Mouse (Mus musculus): ENCODE measurements at regions not wholly inside any gene's neighbourhood (a gene's known extent, or its start where the extent isn't known, plus 50 kb on each side); places are given as distances from the start of the nearest gene placed in this dataset.

DNA sequence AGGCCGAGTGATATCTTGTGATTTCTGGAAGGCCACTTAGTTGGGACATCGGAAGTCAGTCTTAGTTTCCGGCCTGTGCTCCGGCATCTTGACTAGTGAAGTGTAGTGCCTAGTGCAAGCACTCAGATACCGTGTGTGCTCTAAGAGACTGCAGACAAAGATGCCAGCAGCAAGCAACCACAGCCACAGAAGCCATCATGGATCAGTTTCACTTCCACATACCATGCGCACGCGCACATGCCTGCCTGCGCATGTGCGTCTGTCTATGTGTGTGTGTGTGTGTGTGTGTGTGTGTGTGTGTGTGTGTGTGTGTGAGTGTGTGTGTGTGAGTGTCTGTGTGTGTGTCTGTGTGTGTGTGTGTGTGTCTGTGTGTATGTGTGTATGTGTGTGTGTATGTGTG is 177.4 kb downstream of the Irs2 start:
- no peak for DNase-seq (ENCODE audit: inconsistent age in 2 of 2, low spot score in 1 of 2)

DNA sequence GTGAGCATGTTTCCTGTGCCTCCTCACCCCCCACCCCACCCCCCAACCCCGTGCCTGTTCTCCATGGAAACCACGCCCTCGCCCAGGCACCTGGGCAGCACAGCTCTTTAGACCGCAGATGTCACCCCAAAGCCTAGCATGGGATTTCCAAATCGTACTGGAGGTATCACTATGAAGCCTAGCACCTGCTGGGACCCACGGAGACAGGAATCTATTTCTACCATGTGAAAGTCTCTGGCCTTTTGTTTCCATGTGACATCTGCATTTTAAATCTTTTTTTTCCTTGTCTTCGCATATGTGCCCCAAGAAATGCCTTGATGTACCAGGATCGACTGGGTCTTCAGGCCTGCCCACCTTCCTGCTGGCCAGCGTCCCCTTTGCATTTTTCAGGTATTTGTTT is 179.7 kb downstream of the Irs2 start:
- DNase-seq (ENCODE audit: inconsistent age in 2 of 2, low spot score in 1 of 2), result no peak

- peak; percentile 17 to 39 for DNase-seq (ENCODE audit: inconsistent age in 2 of 2, low spot score in 1 of 2)
These were observed 180.7 kb downstream of the Irs2 start for GRCm38 (mm10) chr8:10827560-10827959.

GRCm38 (mm10) chr8:10825981-10826380 is 182.3 kb downstream of the Irs2 start:
- DNase-seq (ENCODE audit: inconsistent age in 2 of 2, low spot score in 1 of 2), result no peak

DNA sequence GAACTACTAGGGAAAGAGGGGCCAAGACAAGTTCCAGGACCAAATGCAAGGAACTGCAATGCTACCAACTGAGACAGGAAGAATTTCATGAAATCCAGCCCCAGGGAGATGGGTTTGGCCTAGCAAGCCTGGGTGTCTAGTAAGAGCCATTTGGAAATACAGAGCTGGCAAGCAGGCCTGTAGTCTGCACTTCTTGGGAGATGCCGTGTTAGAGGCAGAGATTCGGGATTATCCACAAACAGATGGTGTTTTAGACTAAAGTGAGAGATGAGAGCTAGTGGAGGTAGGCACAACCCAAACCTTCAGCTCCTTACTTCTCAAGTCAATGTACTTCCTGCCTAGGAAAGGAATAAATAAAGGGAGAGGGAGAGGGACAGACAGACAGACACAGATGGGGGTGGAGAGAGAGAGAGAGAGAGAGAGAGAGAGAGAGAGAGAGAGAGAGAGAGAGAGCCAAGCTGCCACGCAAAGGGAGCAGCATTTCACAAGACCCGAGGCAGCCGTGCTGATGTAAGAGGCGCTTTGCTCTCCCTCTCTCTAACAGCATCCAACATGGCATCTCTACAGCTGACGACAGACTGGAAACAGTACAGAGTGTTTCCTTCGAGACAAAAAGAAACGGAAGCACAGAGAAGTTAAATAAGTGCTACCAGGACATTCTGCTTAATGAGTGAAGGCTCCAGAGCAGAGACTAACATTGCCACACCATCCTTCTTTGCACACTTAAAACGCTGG is 182.9 kb downstream of the Irs2 start:
- DNase-seq (ENCODE audit: inconsistent age in 2 of 2, low spot score in 1 of 2), result no peak

- peak in 1 of 2 experiments; percentile 41 for DNase-seq (ENCODE audit: inconsistent age in 2 of 2, low spot score in 1 of 2)
These were observed 186.4 kb downstream of the Irs2 start for GRCm38 (mm10) chr8:10821901-10822300.

DNA sequence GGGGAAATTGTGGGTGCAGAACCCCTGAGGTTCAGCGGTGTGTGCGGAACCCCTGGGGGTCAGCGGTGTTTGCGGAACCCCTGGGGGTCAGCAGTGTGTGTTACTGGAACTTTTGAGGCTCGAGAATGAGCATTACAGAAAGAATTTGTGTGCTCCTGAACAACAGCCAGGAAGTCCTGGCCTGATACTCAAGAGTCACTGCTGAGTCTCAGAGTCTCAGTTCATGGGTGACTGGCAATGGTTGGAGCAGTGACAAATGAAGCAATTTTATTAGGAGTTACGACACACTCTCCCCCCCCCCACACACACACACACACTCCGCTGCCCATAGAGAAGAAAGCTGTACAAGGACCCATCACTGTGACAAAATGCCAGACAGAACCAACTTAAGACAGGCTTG is 193.8 kb downstream of the Irs2 start:
- no peak for DNase-seq (ENCODE audit: inconsistent age in 2 of 2, low spot score in 1 of 2)

DNA sequence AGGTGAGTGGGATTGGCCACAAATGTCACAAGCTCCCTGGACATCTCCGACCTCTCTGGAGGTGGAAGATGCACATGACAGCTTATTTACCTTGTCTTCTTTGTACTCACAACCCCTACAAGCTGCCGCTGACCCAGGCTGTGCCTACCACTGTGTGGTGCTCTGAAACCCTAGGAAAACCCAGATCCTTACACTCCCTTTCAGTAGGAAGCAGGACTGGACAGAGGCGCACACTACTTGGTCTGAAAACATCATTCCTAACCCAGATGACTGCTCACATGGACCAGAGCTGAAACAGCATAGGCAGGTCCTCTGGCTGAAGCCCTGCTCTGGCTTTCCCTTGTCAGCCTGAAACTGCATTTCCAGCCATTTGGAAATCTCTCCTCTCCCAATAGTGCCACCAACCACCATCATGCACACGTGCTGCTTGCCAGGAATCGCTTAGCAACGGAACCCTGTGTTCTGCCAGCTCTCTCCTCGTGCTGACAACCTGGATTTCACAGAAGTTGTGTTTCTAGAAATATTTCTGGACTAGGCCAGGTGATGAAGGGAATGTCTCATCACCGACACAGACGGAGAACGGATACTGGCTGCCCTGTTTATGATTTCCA is 196.1 kb downstream of the Irs2 start:
- peak in 1 of 2 experiments; percentile 45 for DNase-seq (ENCODE audit: inconsistent age in 2 of 2, low spot score in 1 of 2)

GRCm38 (mm10) chr8:10807040-10807439 is 201.2 kb downstream of the Irs2 start:
- no peak for DNase-seq (ENCODE audit: inconsistent age in 2 of 2, low spot score in 1 of 2)

- DNase-seq (ENCODE audit: inconsistent age in 2 of 2, low spot score in 1 of 2), result no peak
These were observed 202.7 kb downstream of the Irs2 start for GRCm38 (mm10) chr8:10805405-10806151.

DNA sequence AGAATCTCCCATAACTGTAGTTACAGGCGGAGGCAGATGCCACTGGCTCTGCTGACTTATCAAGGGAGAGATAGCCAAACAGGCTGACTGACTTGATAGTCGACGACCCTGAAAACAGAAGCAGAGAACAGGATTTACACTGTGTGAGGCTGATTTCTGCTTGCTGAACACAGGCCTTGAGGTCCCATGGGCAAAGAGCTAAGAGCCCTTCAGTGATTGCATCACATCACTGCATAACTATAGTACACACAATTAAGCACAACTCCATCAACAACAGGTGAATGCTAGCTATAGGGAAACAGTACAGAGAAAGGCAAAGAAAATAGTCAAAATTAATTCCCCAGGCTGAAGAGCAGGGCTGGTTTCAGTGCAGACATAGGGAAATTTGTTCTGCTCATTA is 203.3 kb downstream of the Irs2 start:
- DNase-seq (ENCODE audit: inconsistent age in 2 of 2, low spot score in 1 of 2), result peak in 1 of 2 experiments; percentile 50

DNA sequence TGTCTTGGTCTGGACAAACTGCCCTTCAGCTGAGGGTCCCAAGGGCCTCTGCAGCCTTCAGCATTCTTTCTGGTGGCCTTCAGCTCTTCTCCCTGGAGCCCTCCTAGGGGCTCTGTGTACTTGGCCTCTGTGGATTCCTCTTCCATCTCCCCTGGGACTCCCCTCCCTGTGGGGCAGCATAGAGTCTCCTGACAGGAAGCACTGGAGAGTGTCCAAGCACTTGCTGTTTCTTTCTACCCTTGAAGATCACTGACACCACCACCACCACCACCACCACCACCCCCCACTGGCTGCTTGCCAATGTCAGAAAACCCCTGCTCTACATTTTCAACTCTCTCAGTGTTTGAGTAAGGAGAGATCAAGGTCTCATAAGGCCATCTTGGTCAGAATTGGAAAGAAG is 206.3 kb downstream of the Irs2 start:
- DNase-seq (ENCODE audit: inconsistent age in 2 of 2, low spot score in 1 of 2), result peak in 1 of 2 experiments; percentile 44

DNA sequence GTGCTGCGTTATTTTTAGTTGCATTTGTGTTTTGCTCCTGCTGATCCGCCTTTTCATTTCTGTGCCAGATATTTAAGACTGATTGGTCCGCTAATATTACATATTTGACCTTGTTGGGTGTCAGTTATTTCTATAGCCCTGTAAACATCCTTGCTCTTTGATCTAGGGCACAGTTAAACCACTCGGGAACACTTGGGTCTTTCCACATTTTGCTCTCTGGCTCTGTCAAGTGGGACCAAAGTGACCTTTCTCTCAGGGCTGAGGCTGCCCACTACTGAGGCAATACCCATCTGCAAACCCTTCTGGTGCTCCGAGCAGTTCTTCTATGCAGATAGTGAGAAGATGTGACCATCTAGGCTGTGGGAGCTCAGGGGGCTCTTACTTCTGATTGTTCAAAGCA is 206.7 kb downstream of the Irs2 start:
- DNase-seq (ENCODE audit: inconsistent age in 2 of 2, low spot score in 1 of 2), result peak in 1 of 2 experiments; percentile 57

- DNase-seq (ENCODE audit: inconsistent age in 2 of 2, low spot score in 1 of 2), result no peak
These were observed 209.8 kb downstream of the Irs2 start for GRCm38 (mm10) chr8:10798444-10798843.

DNA sequence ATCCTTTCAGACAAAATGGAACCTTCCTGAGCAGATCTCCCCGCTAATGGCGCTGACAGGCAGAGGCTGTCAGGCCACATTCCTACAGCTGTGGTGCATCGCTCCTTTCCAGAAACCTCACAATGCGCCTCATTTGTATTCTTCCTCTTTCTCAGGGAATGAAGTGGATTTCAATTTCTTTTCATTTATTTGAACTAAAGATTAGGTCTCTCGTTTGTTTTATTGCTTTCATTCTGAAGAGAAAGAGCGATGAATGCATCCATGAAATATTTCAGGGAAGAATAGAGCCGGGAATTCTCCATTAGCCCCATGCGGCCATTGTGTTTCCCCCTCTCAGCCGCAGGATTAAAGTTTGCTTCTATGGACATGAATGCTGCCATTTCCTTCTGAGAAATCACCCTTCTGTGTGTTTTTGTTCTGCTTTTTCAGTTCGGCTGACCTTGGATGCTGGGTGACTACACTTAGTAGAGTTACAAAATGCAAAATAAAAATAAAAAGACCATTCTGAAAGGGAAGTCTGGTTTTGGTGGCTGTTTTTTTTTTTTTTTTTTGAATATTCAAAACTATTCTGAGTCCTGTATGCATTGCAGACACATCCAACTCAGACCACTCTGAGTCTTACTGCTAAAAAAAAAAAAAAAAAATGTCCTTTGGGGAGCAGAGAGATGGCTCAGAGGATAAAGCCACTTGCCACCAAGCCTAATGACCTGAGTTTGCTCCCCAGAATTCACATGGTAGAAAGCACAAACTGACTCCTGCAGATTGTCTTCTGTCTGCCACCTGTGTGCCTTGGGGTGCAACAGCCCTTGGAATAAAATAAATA is 213.7 kb downstream of the Irs2 start:
- DNase-seq (ENCODE audit: inconsistent age in 2 of 2, low spot score in 1 of 2), result peak in 1 of 2 experiments; percentile 53

- no peak for DNase-seq (ENCODE audit: inconsistent age in 2 of 2, low spot score in 1 of 2)
These were observed 214.4 kb downstream of the Irs2 start for GRCm38 (mm10) chr8:10793670-10794366.

DNA sequence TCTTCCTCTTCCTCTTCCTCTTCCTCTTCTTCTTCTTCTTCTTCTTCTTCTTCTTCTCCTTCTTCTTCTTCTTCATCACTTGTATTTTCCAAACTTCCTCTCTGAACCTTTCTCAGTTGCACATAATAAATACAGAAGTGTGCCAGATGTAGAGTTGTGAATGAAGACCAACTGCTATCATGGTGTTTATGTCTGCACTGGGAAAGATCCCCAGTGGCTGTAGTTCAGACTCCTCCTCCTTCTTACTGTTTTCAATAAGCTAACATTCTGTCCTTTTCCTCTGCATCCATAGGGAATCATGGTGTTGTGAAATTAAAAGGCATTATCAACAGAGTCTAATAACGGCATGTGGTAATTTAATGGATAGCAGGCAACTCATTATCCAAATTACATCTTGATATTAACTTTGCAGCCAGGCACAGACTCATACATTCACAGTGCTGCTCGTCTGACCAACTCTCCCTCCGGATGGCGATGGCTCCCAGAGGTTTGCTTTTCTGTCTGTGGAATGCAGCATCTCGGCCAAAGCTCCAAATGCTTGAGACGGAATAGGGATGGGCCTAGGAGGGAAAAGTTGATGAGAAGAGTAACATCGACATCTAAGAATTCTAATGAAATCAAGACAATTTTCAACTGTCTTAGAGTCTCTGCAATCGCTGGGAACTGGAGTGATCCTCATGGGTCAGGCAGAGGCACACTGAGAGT is 219.6 kb downstream of the Irs2 start:
- DNase-seq (ENCODE audit: inconsistent age in 2 of 2, low spot score in 1 of 2), result no peak

GRCm38 (mm10) chr8:10785801-10786200 is 222.5 kb downstream of the Irs2 start:
- peak in 1 of 2 experiments; percentile 65 for DNase-seq (ENCODE audit: inconsistent age in 2 of 2, low spot score in 1 of 2)

DNA sequence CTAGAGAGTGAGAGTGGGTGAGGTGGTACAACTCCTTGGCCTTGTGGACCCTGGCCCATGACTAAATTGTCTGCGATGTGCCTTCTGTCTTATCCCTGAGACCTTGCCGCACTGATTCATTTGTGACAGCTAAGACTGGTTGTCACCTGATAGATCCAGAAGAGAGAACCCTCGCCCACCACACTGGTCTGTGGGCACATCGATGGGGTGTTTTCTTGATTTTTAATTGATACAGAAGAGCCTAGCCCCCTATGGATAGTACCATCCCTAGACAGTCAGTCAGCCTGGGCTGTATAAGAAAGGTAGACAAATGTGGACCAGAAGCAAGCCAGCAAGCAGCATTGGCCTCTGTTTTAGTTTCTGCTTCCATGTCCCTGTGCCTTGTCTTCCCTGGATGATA is 222.9 kb downstream of the Irs2 start:
- DNase-seq (ENCODE audit: inconsistent age in 2 of 2, low spot score in 1 of 2), result no peak

DNA sequence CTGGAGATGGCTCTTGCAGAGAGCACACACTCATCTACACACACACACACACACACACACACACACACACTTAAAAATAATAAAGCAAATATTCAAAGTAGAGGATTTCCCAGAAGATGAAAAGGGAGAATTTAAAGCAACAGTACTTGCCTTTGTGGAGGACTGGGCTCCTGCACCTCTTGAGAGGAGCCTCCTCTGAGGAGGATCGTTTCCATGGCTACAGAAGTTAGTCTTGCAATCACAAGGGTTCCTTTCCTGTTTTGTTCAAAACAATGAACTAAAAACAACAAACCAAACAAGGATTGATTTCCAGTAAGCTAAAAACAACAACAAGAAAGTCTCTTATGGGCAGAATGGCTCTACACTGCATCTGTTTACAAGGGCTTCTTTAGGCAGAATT is 223.8 kb downstream of the Irs2 start:
- no peak for DNase-seq (ENCODE audit: inconsistent age in 2 of 2, low spot score in 1 of 2)
